Mouse (Mus musculus): Measurements from ENCODE around the gene Slc35e4.
A peak's percentile ranks its signal among the peaks of the same experiment; 100 is the strongest.
"Not testable (repeated sequence)": the region's sequence is repeated elsewhere in the genome, so short reads cannot be mapped to it uniquely, and the experiment has no call there.

Gene Slc35e4

DNA sequence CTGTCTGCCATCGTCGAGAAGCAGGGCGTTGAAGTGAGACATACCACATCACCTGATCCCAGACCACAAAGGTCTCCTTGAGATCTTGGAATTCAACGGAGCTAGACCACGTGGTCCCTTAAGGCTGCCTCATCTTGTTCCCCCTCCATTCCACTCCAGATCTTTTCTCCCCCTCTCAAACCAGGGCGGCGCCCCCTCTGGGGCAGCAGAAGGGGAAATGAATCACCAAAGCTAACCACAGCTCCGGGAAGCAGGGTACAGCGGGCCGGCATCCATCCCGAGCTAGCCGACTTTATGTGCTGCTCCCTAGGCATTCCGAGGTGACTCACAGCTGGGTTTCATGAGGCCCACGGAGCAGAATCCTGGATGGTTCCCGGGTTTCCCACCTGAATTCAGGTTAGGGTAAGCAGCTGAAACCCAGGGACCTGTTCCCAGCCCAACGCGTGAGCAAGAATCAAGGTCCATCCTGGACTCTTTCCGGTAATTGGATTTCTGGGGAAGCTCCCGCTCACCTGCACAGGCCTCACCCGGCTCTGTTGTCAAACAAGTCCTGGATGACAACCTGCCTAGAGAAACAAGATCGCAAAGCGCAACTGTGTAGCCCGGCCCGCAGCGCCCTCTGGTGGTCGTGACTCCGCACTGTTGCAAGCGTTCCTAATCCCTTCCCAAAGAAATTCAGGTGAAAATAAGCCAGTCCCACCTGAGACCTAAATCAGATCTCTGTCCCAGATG is at the start of gene Slc35e4:
Gene Slc35e4 (minus strand): TSS at position 556 of the 732 bp plus-strand sequence.
- DNase-seq (ENCODE audit: low read depth, low spot score) = peak; percentile 76

DNA sequence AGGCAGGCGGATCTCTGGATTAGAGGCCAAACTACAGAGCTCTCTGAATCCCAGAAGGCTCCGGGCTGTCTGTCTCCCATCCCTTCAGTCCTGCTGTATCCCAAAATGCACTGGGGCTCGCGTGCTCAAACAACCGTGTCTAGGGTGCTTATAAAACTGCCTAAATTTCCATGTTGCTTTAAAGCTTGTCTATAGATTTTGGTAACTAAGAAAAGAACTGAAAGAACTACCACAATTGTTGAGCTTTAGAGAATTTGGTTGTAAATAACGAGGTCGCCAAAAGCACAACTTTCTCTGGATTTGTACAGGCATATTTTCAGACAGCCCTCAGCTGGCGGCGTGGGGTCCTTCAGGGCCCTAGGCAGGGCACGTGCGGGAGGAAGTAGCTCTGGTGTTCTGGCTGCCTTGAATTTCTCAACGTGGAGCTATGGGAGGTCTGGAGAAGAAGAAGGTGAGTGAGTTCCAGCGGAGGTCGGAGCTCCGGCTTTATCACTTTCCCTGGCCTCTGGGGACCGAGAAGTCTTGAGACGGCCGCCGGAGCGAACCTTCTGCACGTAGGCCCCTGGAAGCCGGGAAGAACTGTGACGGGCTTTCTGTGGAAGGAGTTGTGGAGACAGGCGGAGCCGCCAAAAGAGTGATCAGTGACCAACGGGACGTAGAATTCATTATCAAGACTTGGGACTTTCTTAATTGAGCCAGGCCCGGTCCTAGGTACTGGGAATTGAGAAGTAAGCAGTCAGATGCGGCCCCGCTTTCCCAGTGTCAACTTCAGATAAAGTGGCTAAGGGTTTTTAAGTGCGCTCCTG is 49.3 kb upstream of the Slc35e4 start, which contains the start of gene Pes1:
Gene Pes1 (plus strand): TSS at position 366 of the 806 bp plus-strand sequence.
- DNase-seq (ENCODE audit: low read depth, low spot score) = peak; percentile 87

DNA sequence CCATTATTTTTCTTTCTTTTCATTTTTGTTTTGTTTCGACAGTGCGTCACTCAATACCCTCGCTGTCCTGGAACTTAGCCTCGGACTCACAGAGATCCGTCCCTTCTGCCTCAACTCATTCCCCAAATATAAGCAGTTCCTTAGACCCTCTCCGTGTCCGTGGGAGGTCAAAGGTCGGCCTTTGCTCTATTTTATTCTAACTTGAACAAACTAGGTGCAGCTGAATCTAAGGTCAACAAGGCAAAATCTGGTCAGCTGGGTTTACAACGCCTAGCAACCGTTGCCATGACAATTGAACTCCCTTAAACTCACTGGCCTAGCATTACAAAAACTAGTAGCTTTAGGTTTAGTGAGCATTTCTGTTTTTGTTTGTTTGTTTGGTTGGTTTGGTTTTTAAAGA is 48.7 kb upstream of the Slc35e4 start:
- no peak for DNase-seq (ENCODE audit: low read depth, low spot score)

DNA sequence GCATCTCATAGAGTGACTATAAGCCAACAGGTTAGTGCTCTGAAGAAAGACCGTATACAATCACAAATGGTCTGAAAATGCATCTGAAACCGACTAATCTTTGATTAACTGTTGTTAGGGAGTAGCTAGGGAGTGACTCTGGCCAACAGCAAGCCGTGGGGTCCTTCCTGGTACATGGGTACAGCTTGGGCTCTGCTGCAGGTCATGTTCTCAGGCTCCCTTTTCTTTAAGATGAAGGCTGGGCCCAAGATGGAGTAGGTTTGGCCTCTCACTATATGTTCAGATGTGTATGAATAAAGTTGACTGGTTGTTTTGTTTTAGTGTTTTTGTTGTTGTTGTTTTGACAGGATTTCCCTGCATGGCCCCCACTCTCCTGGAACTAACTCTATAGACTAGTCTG is 47.3 kb upstream of the Slc35e4 start:
- no peak for DNase-seq (ENCODE audit: low read depth, low spot score)

DNA sequence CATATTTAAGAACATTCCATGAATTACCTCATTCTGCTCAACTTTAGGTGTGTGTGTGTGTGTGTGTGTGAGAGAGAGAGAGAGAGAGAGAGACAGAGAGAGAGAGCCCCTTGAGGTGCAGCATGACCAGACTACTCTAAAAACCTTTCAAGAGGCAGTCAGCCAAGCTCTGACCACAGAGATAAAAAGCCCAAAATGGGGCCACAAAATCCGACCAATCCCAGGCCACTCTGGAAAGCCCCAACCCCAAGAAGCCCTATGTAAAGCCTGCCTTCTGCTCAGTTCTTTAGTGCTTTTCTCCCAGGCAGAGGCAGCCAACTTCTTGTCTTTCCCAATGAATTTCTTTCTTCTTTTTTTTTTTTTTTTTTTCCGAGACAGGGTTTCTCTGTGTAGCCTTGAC is 46.4 kb upstream of the Slc35e4 start:
- no peak for DNase-seq (ENCODE audit: low read depth, low spot score)

DNA sequence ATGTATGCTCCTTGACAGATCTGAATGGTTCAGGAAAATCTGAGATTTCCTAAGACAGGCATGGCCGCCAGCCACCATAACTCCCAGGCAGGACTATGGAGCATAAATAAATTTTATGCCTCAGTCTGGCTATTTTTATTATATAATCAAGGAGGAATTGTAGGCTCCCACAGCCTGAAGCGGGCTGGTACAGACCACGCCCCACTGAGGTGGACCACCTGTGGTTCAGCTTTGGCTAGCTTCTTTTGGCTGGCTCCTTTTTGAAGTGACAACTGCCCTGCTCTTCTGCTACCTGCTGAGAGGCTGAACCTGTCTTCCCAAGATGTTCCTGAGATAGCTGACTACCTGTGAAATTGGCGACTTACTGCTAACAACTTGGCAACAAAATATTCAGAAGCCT is 40.9 kb upstream of the Slc35e4 start:
- DNase-seq (ENCODE audit: low read depth, low spot score) = not testable (repeated sequence)

DNA sequence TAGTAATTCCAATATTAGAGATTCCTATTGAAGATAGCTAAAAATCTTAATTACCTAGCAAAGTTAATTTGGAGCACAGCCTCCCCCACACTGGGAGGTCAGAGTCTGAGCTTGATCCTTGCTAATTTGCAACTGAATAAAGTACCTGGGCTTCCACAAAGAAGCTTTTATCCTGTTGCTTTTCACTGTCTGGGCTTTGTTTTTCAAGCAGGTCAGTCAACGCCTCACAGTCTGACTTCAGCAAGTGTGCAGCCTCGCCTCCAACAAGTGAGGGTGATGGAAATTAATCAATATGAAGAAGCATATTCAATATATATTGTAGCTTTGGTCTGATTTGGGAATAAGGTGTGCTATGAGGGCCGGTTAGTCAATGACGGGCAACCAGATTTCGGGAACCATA is 40.4 kb upstream of the Slc35e4 start:
- DNase-seq (ENCODE audit: low read depth, low spot score) = not testable (repeated sequence)

DNA sequence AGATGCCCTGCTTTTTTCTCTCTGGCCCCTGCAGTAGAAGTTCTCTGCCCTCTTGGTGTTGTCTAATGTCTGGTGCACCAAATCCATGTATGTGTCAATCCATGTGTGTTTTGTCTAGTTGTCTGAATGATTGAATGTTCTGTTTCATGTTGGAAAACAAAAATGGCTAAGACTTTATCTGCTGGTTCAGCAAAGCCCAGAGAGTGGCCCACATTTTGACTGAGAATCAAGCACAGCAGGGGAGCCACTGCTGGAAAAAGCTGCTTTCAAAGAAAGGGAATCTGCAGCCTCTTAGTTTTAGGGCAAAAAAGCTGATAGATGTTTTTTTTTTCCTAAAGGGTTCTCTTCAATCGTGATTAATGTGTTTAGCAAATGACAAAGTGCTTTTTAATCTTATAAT is 31.9 kb upstream of the Slc35e4 start:
- no peak for DNase-seq (ENCODE audit: low read depth, low spot score)

DNA sequence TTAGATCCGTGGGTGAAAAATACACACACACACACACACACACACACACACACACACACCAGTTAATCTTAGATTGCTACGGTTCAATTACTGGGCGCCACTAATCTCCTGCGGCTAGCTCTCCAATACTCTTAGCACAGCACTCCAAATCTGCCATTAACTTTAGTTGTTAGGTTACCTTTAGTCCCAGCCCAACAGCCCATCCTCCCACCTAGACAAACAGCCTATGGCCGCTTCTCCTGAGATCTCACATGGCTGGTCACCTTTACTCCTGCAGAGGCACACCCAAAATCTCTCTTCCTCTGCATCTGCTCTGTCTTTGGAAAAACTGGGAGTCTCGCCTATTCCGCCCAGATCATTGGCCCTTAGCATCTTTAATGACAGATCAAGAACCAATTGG is 26.9 kb upstream of the Slc35e4 start:
- no peak for DNase-seq (ENCODE audit: low read depth, low spot score)

DNA sequence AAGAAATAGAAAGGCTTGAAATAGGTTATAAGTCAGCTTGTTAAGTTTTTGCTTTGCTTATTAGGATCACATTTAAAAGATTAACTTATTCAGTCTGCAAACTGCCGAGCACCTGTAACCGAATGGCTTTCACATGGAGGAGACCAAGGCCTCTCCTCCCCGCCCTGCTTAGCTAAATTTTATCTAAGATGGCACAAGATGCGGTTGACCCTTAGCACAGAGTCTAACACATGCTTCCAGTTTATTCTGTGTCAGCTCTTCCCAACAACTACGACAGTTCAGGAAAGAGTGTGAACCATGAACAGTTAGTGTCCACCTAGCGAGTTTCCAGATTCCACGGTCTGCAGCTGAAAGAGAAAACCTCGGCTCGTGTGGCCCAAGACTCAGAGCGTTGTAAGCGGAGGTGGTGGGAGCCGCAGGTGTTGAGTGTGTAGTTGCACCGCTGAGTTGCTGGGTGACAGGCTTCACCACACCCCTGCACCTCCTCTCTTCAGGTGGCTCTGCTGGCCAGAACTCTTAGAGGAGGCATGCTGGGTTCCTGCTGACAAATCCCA is 22.9 kb upstream of the Slc35e4 start:
- no peak for DNase-seq (ENCODE audit: low read depth, low spot score)

DNA sequence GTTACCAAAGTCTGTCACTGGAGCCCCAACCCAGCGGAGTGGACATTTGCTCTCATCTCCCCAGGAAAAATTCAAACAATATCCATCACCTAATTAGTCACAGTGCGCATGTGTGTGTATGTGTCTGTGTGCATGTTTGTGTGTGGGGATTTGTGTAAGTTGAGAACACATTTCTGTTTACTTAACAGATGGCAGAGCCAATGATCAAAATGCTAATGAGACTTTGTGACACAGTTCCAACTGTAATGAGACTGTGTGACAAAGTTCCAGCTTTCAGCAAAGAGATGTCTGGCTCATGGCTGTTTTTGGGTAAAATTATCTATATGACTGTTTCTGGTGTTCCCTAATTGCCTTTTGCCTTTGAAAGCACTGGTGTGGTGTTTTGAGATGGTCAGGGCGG is 21.9 kb upstream of the Slc35e4 start:
- no peak for DNase-seq (ENCODE audit: low read depth, low spot score)

DNA sequence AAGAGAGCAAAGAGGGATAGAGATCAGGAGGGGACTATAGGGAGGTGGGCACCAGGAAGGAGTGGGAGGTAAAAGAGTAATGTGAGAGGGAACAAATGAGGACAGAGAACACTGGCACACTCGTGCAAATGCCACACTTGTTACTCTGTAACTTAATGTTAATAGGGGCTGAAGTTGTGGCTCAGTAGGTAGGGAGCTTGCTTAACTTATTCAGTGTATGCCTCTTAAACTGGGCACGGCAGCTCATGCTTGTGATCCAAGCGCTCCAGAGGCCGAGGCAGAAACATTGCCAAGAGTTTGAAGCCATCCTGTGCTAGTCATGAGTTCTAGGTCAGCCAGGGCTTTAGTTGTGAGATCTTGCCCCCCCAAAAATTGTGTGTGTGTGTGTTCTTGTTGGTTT is 20.7 kb upstream of the Slc35e4 start:
- no peak for DNase-seq (ENCODE audit: low read depth, low spot score)

DNA sequence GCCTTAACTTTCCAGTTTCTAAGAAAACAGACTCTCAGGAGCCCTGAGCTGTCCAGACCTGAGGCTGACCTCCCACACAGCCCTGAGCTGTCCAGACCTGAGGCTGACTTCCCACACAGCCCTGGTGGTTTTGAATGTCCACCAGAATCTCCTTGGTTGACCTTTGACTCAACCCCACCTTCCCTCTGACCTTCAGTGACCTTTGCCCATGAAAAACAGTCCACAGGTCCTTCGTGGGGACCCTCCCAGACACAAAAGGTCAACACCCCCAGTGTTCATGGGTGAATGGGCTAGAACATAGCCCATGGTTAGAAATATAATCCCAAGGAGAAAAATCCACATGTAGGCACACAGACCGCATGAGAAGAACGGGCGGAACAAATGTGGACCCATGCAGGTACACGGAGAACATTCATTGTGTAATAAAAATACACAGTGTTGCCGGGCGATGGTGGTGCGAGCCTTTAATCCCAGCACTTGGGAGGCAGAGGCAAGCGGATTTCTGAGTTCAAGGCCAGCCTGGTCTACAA is 19.4 kb upstream of the Slc35e4 start:
- no peak for DNase-seq (ENCODE audit: low read depth, low spot score)

DNA sequence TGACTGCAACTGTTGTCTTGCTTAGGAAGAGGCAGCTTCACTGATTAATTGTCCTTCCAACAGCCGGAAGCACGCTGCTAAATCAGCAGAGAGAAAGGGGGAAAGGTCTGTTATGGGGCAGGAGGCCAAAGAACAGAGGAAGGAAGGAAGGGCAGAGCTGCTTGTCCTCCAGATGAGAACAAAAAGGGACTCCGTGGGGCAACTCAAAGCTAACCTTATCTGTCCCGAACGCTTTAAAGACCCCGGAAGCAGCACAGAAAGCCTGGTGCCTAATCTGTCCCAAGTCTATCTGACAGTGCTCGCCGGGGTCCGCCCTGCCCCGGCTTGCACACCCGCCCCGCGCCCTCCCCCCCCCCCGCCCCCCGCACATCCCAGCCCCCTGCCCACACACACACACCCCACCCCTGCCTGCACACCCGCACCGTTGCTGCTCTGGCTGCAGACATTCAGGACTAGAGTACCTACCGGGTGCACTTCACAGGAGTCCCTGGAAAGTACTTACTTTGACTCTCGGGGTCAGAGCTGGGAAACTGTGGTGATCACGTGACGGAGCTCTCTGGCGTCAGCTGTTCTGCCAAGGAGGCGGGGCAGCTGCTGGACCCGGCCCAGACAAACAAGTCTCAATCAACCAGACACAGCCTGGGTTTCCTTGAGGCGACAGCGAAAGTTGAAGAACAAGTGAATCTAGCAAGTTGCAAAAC is 17.2 kb upstream of the Slc35e4 start, which contains the start of gene Tcn2:
Gene Tcn2 (minus strand): TSS at position 649 of the 701 bp plus-strand sequence.
- DNase-seq (ENCODE audit: low read depth, low spot score) = peak; percentile 79

DNA sequence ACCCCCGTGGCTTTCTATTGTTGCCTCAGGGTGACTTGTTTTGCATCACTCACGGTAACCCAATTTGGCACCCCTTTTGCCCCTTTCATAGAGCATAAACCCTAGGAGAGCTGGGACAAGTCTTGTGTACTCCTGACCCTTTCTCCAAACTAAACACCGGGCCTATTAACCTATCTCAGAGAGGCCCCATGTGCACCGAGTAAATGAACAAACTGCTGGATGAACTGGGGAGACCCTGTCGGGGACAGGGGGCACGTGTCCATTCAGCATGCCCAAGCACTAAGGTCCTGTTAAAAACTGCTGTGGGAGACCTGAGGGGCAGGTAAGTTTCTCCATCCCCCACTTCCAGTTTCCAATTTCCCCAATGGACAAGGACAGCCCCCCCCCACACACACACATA is 16.5 kb upstream of the Slc35e4 start:
- DNase-seq (ENCODE audit: low read depth, low spot score) = no peak

DNA sequence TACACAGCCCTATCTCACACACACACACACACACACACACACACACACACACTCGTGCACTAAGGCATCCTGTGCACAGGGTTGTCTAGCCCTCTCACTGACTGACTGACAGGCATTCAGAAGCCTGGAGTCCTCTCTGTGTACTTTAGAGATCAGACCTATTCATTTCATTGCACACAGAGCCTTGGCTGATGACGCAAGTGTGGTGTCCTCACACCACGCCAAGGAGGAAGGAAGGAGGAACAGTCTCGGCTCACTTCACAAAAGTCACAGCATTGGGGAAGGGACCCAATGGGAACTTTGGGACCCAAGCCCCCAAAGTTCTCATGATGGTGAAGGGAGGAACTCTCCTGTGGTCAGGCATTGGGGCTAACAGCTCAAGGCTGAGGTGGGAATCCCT is 15.6 kb upstream of the Slc35e4 start:
- no peak for DNase-seq (ENCODE audit: low read depth, low spot score)

DNA sequence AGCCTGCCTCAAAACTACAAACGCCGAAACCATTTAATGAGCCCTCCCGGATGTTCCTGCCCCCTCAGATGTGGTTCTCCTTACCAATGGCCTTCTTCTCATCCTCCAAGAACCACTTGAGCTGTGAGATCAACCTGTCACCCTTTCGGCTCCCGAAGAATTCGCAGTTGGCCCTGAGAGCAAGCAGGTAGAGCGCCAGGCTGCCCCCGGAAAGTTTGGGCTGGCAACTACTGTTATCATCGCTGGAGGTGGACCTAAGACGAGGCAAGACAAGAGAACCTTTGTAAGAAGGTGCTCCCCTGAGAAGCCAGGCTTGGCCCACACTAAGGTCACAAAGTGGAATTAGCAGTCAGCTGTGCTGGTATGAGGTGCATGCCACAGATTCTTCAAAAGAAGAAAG is 11.5 kb upstream of the Slc35e4 start:
- no peak for DNase-seq (ENCODE audit: low read depth, low spot score)

DNA sequence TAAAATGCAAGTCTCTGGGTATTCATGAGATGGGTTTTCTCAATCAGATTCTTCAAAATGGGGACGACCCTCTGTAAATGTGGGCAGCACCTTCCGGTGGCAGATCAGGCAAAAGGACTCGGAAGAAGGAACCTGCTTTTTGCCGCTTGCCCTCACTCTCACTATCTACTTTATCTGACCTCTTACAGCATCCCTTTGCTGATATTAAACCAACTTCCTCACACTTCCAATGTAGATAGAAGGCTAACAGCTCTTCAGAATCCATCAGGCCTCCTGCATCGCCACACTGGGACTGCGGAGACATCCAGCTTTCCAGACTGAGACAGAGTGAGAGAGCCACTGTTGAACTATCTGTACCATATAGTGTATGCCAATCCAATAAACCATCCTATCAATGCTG is 8.3 kb upstream of the Slc35e4 start:
- DNase-seq (ENCODE audit: low read depth, low spot score) = no peak

DNA sequence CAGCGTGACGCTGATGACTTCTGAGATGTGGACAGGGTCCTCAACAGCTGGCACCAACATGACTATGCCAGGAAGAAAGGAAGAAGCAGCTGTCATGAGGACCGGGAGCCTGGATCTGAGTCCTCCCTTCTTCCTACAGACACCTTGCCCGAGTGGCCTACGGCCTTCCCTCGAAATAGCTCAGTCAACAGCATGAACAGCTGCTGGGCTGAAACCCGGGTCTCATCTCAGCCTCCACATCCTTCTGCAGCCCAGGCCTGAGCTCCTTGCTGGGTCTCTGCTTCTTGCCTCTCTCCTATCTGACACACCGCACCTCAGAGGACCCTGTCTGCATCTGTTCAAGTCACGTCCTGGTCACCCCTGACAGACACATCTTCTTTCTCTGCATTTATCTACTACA is 7.7 kb upstream of the Slc35e4 start:
- no peak for DNase-seq (ENCODE audit: low read depth, low spot score)

DNA sequence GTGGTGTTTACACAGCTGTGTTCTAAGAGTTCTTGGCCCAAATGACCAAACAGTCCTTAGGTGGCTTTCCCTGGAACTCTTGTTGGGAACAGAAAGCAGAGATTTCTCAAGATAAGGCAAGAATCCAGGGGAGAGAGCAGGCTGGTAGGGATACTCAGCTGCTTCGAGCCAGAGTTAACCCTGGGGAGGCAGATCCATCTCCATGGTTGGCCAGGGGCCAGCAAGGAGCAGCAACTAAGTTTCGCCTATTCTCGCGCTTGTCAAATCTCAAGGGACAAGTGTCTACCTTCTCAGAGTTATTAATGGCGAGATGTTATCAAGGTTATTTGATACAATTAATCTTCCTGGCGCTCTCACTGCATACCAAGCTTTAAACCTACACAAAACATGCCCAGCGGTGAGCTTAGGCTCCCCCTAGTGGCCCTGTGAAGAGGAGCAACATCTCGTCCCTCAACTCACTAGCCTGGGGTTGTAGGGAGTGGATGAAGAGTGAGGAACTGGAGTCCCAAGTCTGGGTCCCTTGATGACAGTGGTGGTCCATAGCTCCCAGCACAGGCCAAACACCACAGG is 6.9 kb upstream of the Slc35e4 start:
- peak; percentile 53 for DNase-seq (ENCODE audit: low read depth, low spot score)

DNA sequence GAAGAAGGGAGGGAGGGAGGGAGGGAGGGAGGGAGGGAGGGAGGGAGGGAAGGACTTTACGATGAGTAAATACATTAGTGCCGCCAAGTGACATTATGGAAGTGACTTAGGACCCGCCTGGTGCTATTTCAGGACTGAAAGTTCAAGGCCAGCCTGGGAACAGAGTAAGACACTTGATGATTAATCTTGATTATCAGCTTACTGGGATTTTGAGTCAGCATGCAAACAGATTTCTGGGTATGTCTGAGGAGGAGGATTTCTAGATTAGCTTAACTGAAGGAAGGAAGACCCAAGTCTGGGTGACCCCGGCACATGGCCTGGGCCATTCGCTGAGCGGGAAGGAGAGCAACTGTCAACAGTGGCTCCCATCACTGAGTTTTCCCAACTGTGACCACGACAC is 6.0 kb upstream of the Slc35e4 start:
- DNase-seq (ENCODE audit: low read depth, low spot score) = no peak
